In the genomic region with DNA sequence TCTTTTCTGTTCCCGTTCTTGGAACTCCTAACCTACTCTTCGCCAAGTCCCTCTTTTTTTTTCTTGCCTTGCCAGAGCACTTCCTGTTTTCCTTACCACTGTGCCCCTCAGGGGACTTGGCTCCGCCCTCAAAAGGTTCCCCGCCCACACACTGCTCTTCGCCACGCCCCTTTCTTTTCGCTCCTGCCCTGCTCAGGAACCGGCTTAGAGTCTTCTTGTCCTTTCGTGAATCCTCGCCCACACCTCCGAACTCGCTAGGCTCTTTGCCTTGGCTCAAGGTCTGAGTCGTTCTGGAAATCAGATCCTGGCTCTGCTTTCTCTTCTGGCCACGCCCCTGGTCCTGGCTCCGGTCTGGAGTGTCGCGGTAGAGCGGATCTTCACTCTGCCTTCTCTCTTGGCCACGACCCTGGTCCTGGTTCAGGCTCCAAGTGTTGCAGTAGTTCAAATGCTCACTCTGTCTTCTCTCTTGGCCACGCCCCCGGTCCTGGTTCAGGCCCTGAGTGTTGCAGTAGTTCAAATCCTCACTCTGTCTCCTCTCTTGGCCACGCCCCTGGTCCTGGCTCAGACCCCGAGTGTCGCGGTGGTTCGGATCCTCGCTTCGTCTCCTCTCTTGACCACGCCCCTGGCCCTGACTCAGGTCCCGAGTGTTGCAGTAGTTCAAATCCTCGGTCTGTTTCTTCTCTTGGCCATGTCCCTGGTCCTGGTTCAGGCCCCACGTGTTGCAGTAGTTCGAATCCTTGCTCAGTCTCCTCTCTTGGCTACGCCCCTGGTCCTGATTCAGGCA, we compare ENCODE assay signal across 8 mouse cellular contexts. TPM values are rescaled to one million over a fixed set of nuclear protein-coding genes. Genes with fewer than 3 reads are reported as not detected.
DNase-seq lines count a peak whose midpoint lies in the region; ATAC-seq and TF ChIP-seq lines count a peak whose summit lies in the region.

No protein-coding gene starts in this region.

- H3K4me2 ChIP-seq in embryonic facial prominence, embryonic 11.5 days (ENCODE audit: low read depth, low read length) = peak overlapping the region; percentile 37
- peak overlapping the region; percentile 50 for H3K4me2 ChIP-seq in limb, embryonic 14.5 days (replicated peaks; ENCODE audit: low read depth, low read length, severe bottlenecking)
- H3K4me2 ChIP-seq in midbrain, embryonic 16.5 days (ENCODE audit: low read length) = peak overlapping the region; percentile 58

- peak; percentile 95 for DNase-seq in 3134 (ENCODE audit: extremely low read depth, insufficient read length, low spot score)
- peak; percentile 89 for DNase-seq in adrenal gland, adult 2 months
- peak; percentile 81 for DNase-seq in embryonic facial prominence, embryonic 11.5 days (ENCODE audit: low spot score)
- DNase-seq in heart, adult 11 months = peak; percentile 99
- DNase-seq in kidney, adult 18-20 months = peak; percentile 87
- DNase-seq in limb, embryonic 14.5 days (ENCODE audit: low spot score) = peak; percentile 89
- peak; percentile 94 for DNase-seq in splenic B cell, adult 2 months (ENCODE audit: low read depth, low spot score)

- H3K9me3 ChIP-seq in embryonic facial prominence, embryonic 11.5 days (replicated peaks; ENCODE audit: control insufficient read depth, low read length) = no peaks in the 10 kb centered on the region
- no peaks in the 10 kb centered on the region for H3K9me3 ChIP-seq in limb, embryonic 14.5 days (ENCODE audit: control insufficient read depth, low read length)
- no peaks in the 10 kb centered on the region for H3K9me3 ChIP-seq in midbrain, embryonic 16.5 days (replicated peaks; ENCODE audit: control insufficient read depth, low read length, poor library complexity, severe bottlenecking)

- H3K27me3 ChIP-seq in embryonic facial prominence, embryonic 11.5 days (ENCODE audit: control insufficient read depth, insufficient read depth, low read length) = no peaks in the 10 kb centered on the region; the same call in 1 of the 2 replicates
- H3K27me3 ChIP-seq in limb, embryonic 14.5 days (ENCODE audit: control insufficient read depth, insufficient read depth, low read length) = no peaks in the 10 kb centered on the region
- H3K27me3 ChIP-seq in midbrain, embryonic 16.5 days (ENCODE audit: control insufficient read depth, insufficient read depth, low read depth, low read length) = no peaks in the 10 kb centered on the region
- H3K27me3 ChIP-seq in splenic B cell, adult 2 months (ENCODE audit: control insufficient read depth, insufficient read depth, low read length, poor library complexity, severe bottlenecking) = no peaks in the 10 kb centered on the region

- peak; percentile 42; the same call in 1 of the 2 replicates for ATAC-seq in embryonic facial prominence, embryonic 11.5 days (replicated peaks; ENCODE audit: insufficient number of reproducible peaks, low FRiP score, low TSS enrichment, low read depth)
- ATAC-seq in limb, embryonic 14.5 days (ENCODE audit: low FRiP score, low read depth) = peak; percentile 79
- ATAC-seq in midbrain, embryonic 16.5 days = 0 out of 2 replicates have a peak, but pooled peaks have one; percentile 22

- no peak overlapping the region for H3K27ac ChIP-seq in embryonic facial prominence, embryonic 11.5 days (replicated peaks; ENCODE audit: low read depth, low read length)
- H3K27ac ChIP-seq in limb, embryonic 14.5 days (replicated peaks; ENCODE audit: low read depth, low read length) = peak overlapping the region; percentile 15; the same call in 1 of the 2 replicates
- H3K27ac ChIP-seq in midbrain, embryonic 16.5 days (ENCODE audit: low read length) = no peak overlapping the region

- H3K36me3 ChIP-seq in embryonic facial prominence, embryonic 11.5 days (replicated peaks; ENCODE audit: control insufficient read depth, insufficient read depth, low read depth, low read length) = no peaks in the 10 kb centered on the region
- H3K36me3 ChIP-seq in limb, embryonic 14.5 days (ENCODE audit: control insufficient read depth, insufficient read depth, low read length) = no peaks in the 10 kb centered on the region
- no peaks in the 10 kb centered on the region for H3K36me3 ChIP-seq in midbrain, embryonic 16.5 days (ENCODE audit: control insufficient read depth, insufficient read depth, low read length)
- no peaks in the 10 kb centered on the region for H3K36me3 ChIP-seq in splenic B cell, adult 2 months (ENCODE audit: control insufficient read depth, insufficient read depth, low read length, poor library complexity, severe bottlenecking)

- WGBS in embryonic facial prominence, embryonic 11.5 days = 5% methylated on average over 34 of the region's 34 CpGs
- WGBS in limb, embryonic 14.5 days = 6% methylated on average over 34 of the region's 34 CpGs
- 6% methylated on average over 34 of the region's 34 CpGs for WGBS in midbrain, embryonic 16.5 days

- TF ChIP-seq POLR2A in limb, embryonic 14.5 days (IDR thresholded peaks at IDR 0.05; ENCODE audit: borderline replicate concordance, extremely low read depth, insufficient read depth, insufficient read length) = no peak

- no peak overlapping the region for H3K9ac ChIP-seq in embryonic facial prominence, embryonic 11.5 days (replicated peaks; ENCODE audit: low read length)
- H3K9ac ChIP-seq in limb, embryonic 14.5 days (ENCODE audit: low read depth, low read length, severe bottlenecking) = 0 out of 2 replicates have a peak overlapping the region, but pooled peaks have one; percentile 13
- no peak overlapping the region for H3K9ac ChIP-seq in midbrain, embryonic 16.5 days (ENCODE audit: low read depth, low read length)

- peak overlapping the region; percentile 22 for H3K4me3 ChIP-seq in embryonic facial prominence, embryonic 11.5 days (ENCODE audit: low read depth, low read length)
- H3K4me3 ChIP-seq in limb, embryonic 14.5 days (replicated peaks; ENCODE audit: low read length) = peak overlapping the region; percentile 34
- H3K4me3 ChIP-seq in midbrain, embryonic 16.5 days (ENCODE audit: low read depth, low read length) = peak overlapping the region; percentile 29

- no peaks in the 10 kb centered on the region for H3K4me1 ChIP-seq in embryonic facial prominence, embryonic 11.5 days (ENCODE audit: control insufficient read depth, insufficient read depth, low read length)
- H3K4me1 ChIP-seq in limb, embryonic 14.5 days (ENCODE audit: control insufficient read depth, insufficient read depth, low read length) = no peaks in the 10 kb centered on the region
- H3K4me1 ChIP-seq in midbrain, embryonic 16.5 days (ENCODE audit: control insufficient read depth, insufficient read depth, low read length) = peaks cover 8% of the 10 kb centered on the region

RNA-seq across cellular contexts. Expression of a gene that starts 2.2 kb away (rescaled TPM):
- under 1 TPM; 0.52 to 0.73 TPM for total RNA-seq in adrenal gland, adult 2 months (2021)
- polyA plus RNA-seq in adrenal gland, adult 2 months (2012; rRNA removed) = 0.84 and 1.2 TPM in 2 replicates
- polyA plus RNA-seq in embryonic facial prominence, embryonic 11.5 days (2014; fragmentation: Nextera tagmentation; extraction: Ambion mirVana) = 0.79 TPM in 1 of 2 replicates, not detected in the other
- polyA plus RNA-seq in limb, embryonic 14.5 days (2012; rRNA removed) = 3.1 and 3.4 TPM in 2 replicates
- polyA plus RNA-seq in limb, embryonic 14.5 days (2014; fragmentation: Nextera tagmentation; extraction: Ambion mirVana) = 0.84 and 0.87 TPM in 2 replicates
- polyA plus RNA-seq in midbrain, embryonic 16.5 days (2015; fragmentation: Nextera tagmentation; extraction: Ambion mirVana) = 3.8 and 5.8 TPM in 2 replicates

RNA-seq across cellular contexts. Expression of a gene that starts 20.7 kb away (rescaled TPM):
- total RNA-seq in adrenal gland, adult 2 months (2021) = 1 to 10 TPM; 1.5 to 1.7 TPM
- 12.2 and 13.5 TPM in 2 replicates for polyA plus RNA-seq in adrenal gland, adult 2 months (2012; rRNA removed)
- polyA plus RNA-seq in embryonic facial prominence, embryonic 11.5 days (2014; fragmentation: Nextera tagmentation; extraction: Ambion mirVana) = 0.45 and 0.53 TPM in 2 replicates
- 11.4 and 19.2 TPM in 2 replicates for polyA plus RNA-seq in limb, embryonic 14.5 days (2012; rRNA removed)
- 1.6 and 2.2 TPM in 2 replicates for polyA plus RNA-seq in limb, embryonic 14.5 days (2014; fragmentation: Nextera tagmentation; extraction: Ambion mirVana)
- polyA plus RNA-seq in midbrain, embryonic 16.5 days (2015; fragmentation: Nextera tagmentation; extraction: Ambion mirVana) = 1.1 and 1.7 TPM in 2 replicates

RNA-seq across cellular contexts. Expression of a gene that starts 26.5 kb away (rescaled TPM):
- 10 to 100 TPM; 55.2 to 64.5 TPM for total RNA-seq in adrenal gland, adult 2 months (2021)
- polyA plus RNA-seq in adrenal gland, adult 2 months (2012; rRNA removed) = 162 and 191 TPM in 2 replicates
- 86.1 and 90.5 TPM in 2 replicates for polyA plus RNA-seq in embryonic facial prominence, embryonic 11.5 days (2014; fragmentation: Nextera tagmentation; extraction: Ambion mirVana)
- polyA plus RNA-seq in limb, embryonic 14.5 days (2012; rRNA removed) = 107 and 150 TPM in 2 replicates
- polyA plus RNA-seq in limb, embryonic 14.5 days (2014; fragmentation: Nextera tagmentation; extraction: Ambion mirVana) = 130 and 139 TPM in 2 replicates
- polyA plus RNA-seq in midbrain, embryonic 16.5 days (2015; fragmentation: Nextera tagmentation; extraction: Ambion mirVana) = 95.7 and 109 TPM in 2 replicates

RNA-seq across cellular contexts. Expression of a gene that starts 31.1 kb away (rescaled TPM):
- 100 to 1,000 TPM; 194 to 223 TPM for total RNA-seq in adrenal gland, adult 2 months (2021)
- 102 and 114 TPM in 2 replicates for polyA plus RNA-seq in adrenal gland, adult 2 months (2012; rRNA removed)
- 321 and 334 TPM in 2 replicates for polyA plus RNA-seq in embryonic facial prominence, embryonic 11.5 days (2014; fragmentation: Nextera tagmentation; extraction: Ambion mirVana)
- 216 and 233 TPM in 2 replicates for polyA plus RNA-seq in limb, embryonic 14.5 days (2012; rRNA removed)
- 264 and 268 TPM in 2 replicates for polyA plus RNA-seq in limb, embryonic 14.5 days (2014; fragmentation: Nextera tagmentation; extraction: Ambion mirVana)
- polyA plus RNA-seq in midbrain, embryonic 16.5 days (2015; fragmentation: Nextera tagmentation; extraction: Ambion mirVana) = 287 TPM in 2 replicates

RNA-seq across cellular contexts. Expression of a gene that starts 36.7 kb away (rescaled TPM):
- total RNA-seq in adrenal gland, adult 2 months (2021) = 1 to 10 TPM; 2.3 to 4.2 TPM
- 2.5 TPM in 2 replicates for polyA plus RNA-seq in adrenal gland, adult 2 months (2012; rRNA removed)
- polyA plus RNA-seq in embryonic facial prominence, embryonic 11.5 days (2014; fragmentation: Nextera tagmentation; extraction: Ambion mirVana) = 1.5 and 2.6 TPM in 2 replicates
- polyA plus RNA-seq in limb, embryonic 14.5 days (2012; rRNA removed) = 0.32 and 0.92 TPM in 2 replicates
- polyA plus RNA-seq in limb, embryonic 14.5 days (2014; fragmentation: Nextera tagmentation; extraction: Ambion mirVana) = 1.2 and 3.0 TPM in 2 replicates
- polyA plus RNA-seq in midbrain, embryonic 16.5 days (2015; fragmentation: Nextera tagmentation; extraction: Ambion mirVana) = 0.46 and 1.5 TPM in 2 replicates

Comparison
In these comparisons a context has a peak if more than half of its experiments do, and no peak if none do; other contexts are left out.
1. ATAC-seq: peak in every context shown above with its lines; median percentile 79 in limb, embryonic 14.5 days; 42 in embryonic facial prominence, embryonic 11.5 days; 22 in midbrain, embryonic 16.5 days.